Mouse (Mus musculus) testis, adult 2 months (tissue): ENCODE data around the gene Slco3a1.

Source experiments
- CTCF ChIP-seq: fragments of 200-500 bp; IDR thresholded peaks from 2 replicates; pipeline ENCODE4 v1.5.1; 2012; ENCODE audit warnings: low read depth, mild to moderate bottlenecking, inconsistent platforms, low read length, moderate library complexity; ENCODE audit not compliant: control insufficient read depth, insufficient read depth, insufficient replicate concordance
- POLR2A ChIP-seq: fragments of 200-500 bp; IDR thresholded peaks from 2 replicates; pipeline ENCODE4 v1.6.1; 2012; ENCODE audit warnings: low read depth, mild to moderate bottlenecking, inconsistent platforms, low read length, moderate library complexity; ENCODE audit not compliant: control insufficient read depth

DNA sequence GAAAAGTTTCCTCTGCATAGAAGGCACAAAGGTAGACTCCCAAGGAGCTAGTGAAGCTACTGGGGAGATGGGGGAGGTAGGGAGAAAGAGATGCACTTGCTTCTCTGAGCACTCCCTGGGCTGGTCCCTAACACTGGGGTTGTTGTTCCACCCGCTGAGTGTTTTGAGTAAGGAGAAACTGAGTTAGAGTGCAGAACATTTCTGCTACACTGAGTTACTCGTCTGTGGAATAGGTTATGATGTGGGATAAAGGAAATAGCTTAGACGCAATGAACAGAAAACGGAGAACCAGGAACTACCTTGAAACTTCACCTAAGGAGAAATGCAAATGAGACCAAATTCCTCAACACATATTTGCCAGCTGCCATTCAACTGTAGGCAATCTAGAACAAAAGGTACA is 155.4 kb downstream of the Slco3a1 start:
- no peak for TF ChIP-seq POLR2A
- TF ChIP-seq CTCF = no peak
